Mouse (Mus musculus) intestine, embryonic 14.5 days (tissue): ENCODE measurements around the gene Zer1. TPM values are rescaled to one million over a fixed set of nuclear protein-coding genes. Genes with fewer than 3 reads are reported as not detected.

Source experiments
- polyA plus RNA-seq: library from polyadenylated mRNA; unstranded; fragments of >200 nt; fragmentation: Nextera tagmentation; extraction: Ambion mirVana; gene quantifications from 2 replicates; pipeline ENCODE4 v1.2.1, GENCODE M21; 2014

The Zer1 gene
- polyA plus RNA-seq, 1 experiment from 2014 or later, result 9.5 TPM

Other genes with a start within 250 kb of the Zer1 start
- 50.0 and 64.3 TPM in 2 replicates for gene Odf2, start 235.4 kb downstream of the Zer1 start, polyA plus RNA-seq
- 52.4 and 57.6 TPM in 2 replicates for gene Gle1, start 189.2 kb downstream of the Zer1 start, polyA plus RNA-seq
- gene Sptan1, start 159.0 kb downstream of the Zer1 start, polyA plus RNA-seq, result 131 and 141 TPM in 2 replicates
- 28.7 and 30.3 TPM in 2 replicates for gene Wdr34, start 75.7 kb downstream of the Zer1 start, polyA plus RNA-seq
- 557 and 562 TPM in 2 replicates for gene Set, start 67.2 kb downstream of the Zer1 start, polyA plus RNA-seq
- 8.2 and 9.9 TPM in 2 replicates for gene Pkn3, start 46.9 kb downstream of the Zer1 start, polyA plus RNA-seq
- 60.2 and 60.3 TPM in 2 replicates for gene Zdhhc12, start 30.9 kb downstream of the Zer1 start, polyA plus RNA-seq
- 8.9 and 10.5 TPM in 2 replicates for gene Tbc1d13, start 9.2 kb upstream of the Zer1 start, polyA plus RNA-seq
- gene Endog, start 46.9 kb upstream of the Zer1 start, polyA plus RNA-seq, result 30.7 and 38.7 TPM in 2 replicates
- 71.1 and 74.1 TPM in 2 replicates for gene Spout1, start 53.9 kb upstream of the Zer1 start, polyA plus RNA-seq
- 13.0 and 15.6 TPM in 2 replicates for gene Kyat1, start 81.3 kb upstream of the Zer1 start, polyA plus RNA-seq
- 43.3 and 43.7 TPM in 2 replicates for gene Lrrc8a, start 113.1 kb upstream of the Zer1 start, polyA plus RNA-seq
- 0.05 and 0.28 TPM in 2 replicates for gene Gm28035, start 116.0 kb upstream of the Zer1 start, polyA plus RNA-seq
- gene Phyhd1, start 141.6 kb upstream of the Zer1 start, polyA plus RNA-seq, result 13.3 and 14.1 TPM in 2 replicates
- not detected in 2 replicates for gene Gm28038, start 156.5 kb upstream of the Zer1 start, polyA plus RNA-seq
- gene Dolk, start 161.7 kb upstream of the Zer1 start, polyA plus RNA-seq, result 31.9 and 34.1 TPM in 2 replicates
- gene Nup188, start 161.8 kb upstream of the Zer1 start, polyA plus RNA-seq, result 45.2 and 45.9 TPM in 2 replicates
- gene Sh3glb2, start 234.8 kb upstream of the Zer1 start, polyA plus RNA-seq, result 60.9 and 65.9 TPM in 2 replicates
- gene Miga2, start 239.6 kb upstream of the Zer1 start, polyA plus RNA-seq, result 22.0 and 24.2 TPM in 2 replicates